Mouse (Mus musculus): Measurements from ENCODE around the gene Dner.

DNA sequence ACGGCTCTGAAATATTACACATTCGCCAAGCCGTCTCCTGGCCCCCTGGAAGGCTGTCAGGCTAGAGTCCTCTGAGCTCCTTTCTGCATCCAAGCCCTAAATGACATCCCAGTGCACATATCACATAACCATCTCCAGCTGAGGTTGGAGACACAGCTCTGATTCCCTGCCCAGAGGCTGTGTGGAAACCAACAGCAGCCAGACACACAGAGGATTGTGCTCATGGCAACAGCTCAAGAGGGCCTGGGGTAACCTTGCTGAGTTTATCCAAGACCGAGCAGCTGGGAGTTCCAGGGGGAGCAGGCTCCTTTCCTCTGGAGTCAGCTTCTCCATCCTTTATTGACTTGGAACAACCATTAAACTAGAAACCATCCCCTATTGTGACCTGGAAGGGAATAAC is 177.7 kb downstream of the Dner start:
- no peak for TF ChIP-seq GATA1 (IDR thresholded peaks at IDR 0.05; ENCODE audit: borderline replicate concordance, low read length)
- TF ChIP-seq FLI1 (IDR thresholded peaks at IDR 0.05; ENCODE audit: low read length): no peak

Measured in megakaryocyte, embryonic 14.5 days (primary cell).